Mouse (Mus musculus) liver, embryonic 12.5 days (tissue): ENCODE data around the gene Lrrc2. TPM values are rescaled to one million over a fixed set of nuclear protein-coding genes. Genes with fewer than 3 reads are reported as not detected.

Experiments
- ATAC-seq: fragments of 200-750 bp; cut with Nextera tagmentation; 2 replicates; pipeline ENCODE4 v1.8.0; 2017; ENCODE audit warnings: moderate number of reproducible peaks, mild to moderate bottlenecking, moderate library complexity
- H3K27ac ChIP-seq: fragments of 300-500 bp; sonication (generic); 2 replicates; pipeline ENCODE4 v1.5.1; 2016; ENCODE audit warnings: mild to moderate bottlenecking
- H3K27me3 ChIP-seq: fragments of 300-500 bp; sonication (generic); replicated peaks from 2 replicates; pipeline ENCODE4 v1.6.1; 2016; ENCODE audit warnings: mild to moderate bottlenecking, moderate library complexity
- H3K36me3 ChIP-seq: fragments of 300-500 bp; sonication (generic); 2 replicates; pipeline ENCODE4 v1.6.1; 2016; ENCODE audit warnings: mild to moderate bottlenecking, moderate library complexity
- H3K4me1 ChIP-seq: fragments of 300-500 bp; sonication (generic); 2 replicates; pipeline ENCODE4 v1.6.1; 2016
- H3K4me2 ChIP-seq: fragments of 300-500 bp; sonication (generic); 2 replicates; pipeline ENCODE4 v1.6.1; 2016; ENCODE audit warnings: mild to moderate bottlenecking, moderate library complexity
- H3K4me3 ChIP-seq: fragments of 300-500 bp; sonication (generic); 2 replicates; pipeline ENCODE4 v1.5.1; 2016; ENCODE audit warnings: mild to moderate bottlenecking, moderate library complexity
- H3K9ac ChIP-seq: fragments of 300-500 bp; sonication (generic); 2 replicates; pipeline ENCODE4 v1.6.1; 2016; ENCODE audit warnings: mild to moderate bottlenecking, moderate library complexity
- H3K9me3 ChIP-seq: fragments of 300-500 bp; sonication (generic); replicated peaks from 2 replicates; pipeline ENCODE4 v1.6.1; 2016; ENCODE audit warnings: mild to moderate bottlenecking, moderate library complexity
- WGBS: fragments of 180-500 bp; shearing (Covaris S2); methylation state at CpG from one replicate; pipeline ENCODE4 v1.1.7; 2016; ENCODE audit not compliant: insufficient replicate concordance; 5-methylcytosine and 5-hydroxymethylcytosine counted together
- polyA plus RNA-seq: library from polyadenylated mRNA; unstranded; fragments of >200 nt; fragmentation: Nextera tagmentation; extraction: Ambion mirVana; gene quantifications from 2 replicates; pipeline ENCODE4 v1.2.1, GENCODE M21; 2016

Gene Lrrc2
- polyA plus RNA-seq, 1 experiment from 2014 or later = 0.12 TPM

- Histone ChIP-seq H3K27me3 (no peaks in the 10 kb centered on the region; the same call in 1 of the 2 replicates), H3K9me3 (no peaks in the 10 kb centered on the region), H3K27ac (peak overlapping the region; percentile 69), H3K9ac (no peak overlapping the region), H3K4me3 (no peak overlapping the region), H3K36me3 (no peaks in the 10 kb centered on the region), H3K4me2 (no peak overlapping the region), H3K4me1 (peaks cover 14% of the 10 kb centered on the region)
- WGBS = 37% methylated on average over 3 of the region's 3 CpGs
- ATAC-seq = peak; percentile 45
Observed at GRCm38 (mm10) chr9:110993281-110993709, 42.0 kb downstream of the Lrrc2 start.

GRCm38 (mm10) chr9:110994716-110995172, 43.4 kb downstream of the Lrrc2 start:
- WGBS = 14% methylated on average over 13 of the region's 13 CpGs
- H3K27me3 ChIP-seq = no peaks in the 10 kb centered on the region; the same call in 1 of the 2 replicates
- H3K4me1 ChIP-seq = peaks cover 17% of the 10 kb centered on the region
- ATAC-seq = peak; percentile 80
- no peaks in the 10 kb centered on the region for H3K36me3 ChIP-seq
- H3K9me3 ChIP-seq = no peaks in the 10 kb centered on the region
- peak overlapping the region; percentile 46 for H3K4me3 ChIP-seq
- H3K27ac ChIP-seq = peak overlapping the region; percentile 36; the same call in 1 of the 2 replicates
- H3K4me2 ChIP-seq = peak overlapping the region; percentile 65
- H3K9ac ChIP-seq = no peak overlapping the region

DNA sequence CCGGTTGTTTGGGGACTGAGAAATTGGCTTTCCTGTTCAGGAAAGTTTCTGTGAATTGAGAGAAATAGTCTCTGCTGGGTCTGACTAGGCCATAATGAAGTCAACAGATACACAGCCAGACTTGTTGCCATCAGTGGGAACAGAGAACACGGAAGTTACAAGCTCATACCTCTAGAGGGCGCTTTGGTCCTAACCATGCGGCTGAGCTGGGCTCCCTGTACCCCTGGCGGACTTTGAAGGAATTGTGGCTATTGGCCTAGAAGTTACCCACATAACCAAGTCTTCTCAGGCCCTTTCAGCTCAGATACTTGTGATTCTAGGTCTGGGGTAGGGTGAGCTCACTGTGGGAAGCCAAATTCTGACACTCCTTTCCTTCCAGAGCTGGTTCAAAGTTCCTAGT, 45.9 kb downstream of the Lrrc2 start:
- Histone ChIP-seq H3K36me3 (no peaks in the 10 kb centered on the region), H3K4me2 (no peak overlapping the region), H3K9ac (no peak overlapping the region), H3K9me3 (no peaks in the 10 kb centered on the region), H3K4me1 (peaks cover 17% of the 10 kb centered on the region), H3K27me3 (no peaks in the 10 kb centered on the region), H3K4me3 (no peak overlapping the region), H3K27ac (no peak overlapping the region)
- ATAC-seq = peak; percentile 35; the same call in 1 of the 2 replicates
- 3% methylated on average over 5 of the region's 5 CpGs for WGBS

GRCm38 (mm10) chr9:110999056-110999455, 47.7 kb downstream of the Lrrc2 start:
- H3K9me3 ChIP-seq = no peaks in the 10 kb centered on the region
- H3K9ac ChIP-seq = no peak overlapping the region
- no peak overlapping the region for H3K4me2 ChIP-seq
- peaks cover 13% of the 10 kb centered on the region for H3K4me1 ChIP-seq
- H3K27ac ChIP-seq = no peak overlapping the region
- no peak for ATAC-seq
- no peaks in the 10 kb centered on the region for H3K27me3 ChIP-seq
- WGBS = 72% methylated on average over 2 of the region's 2 CpGs
- H3K4me3 ChIP-seq = no peak overlapping the region
- no peaks in the 10 kb centered on the region for H3K36me3 ChIP-seq

GRCm38 (mm10) chr9:110999856-111000255, 48.5 kb downstream of the Lrrc2 start:
- Histone ChIP-seq H3K4me1 (peaks cover 5% of the 10 kb centered on the region; the same call in 1 of the 2 replicates), H3K9ac (no peak overlapping the region), H3K27ac (no peak overlapping the region), H3K4me3 (no peak overlapping the region), H3K27me3 (no peaks in the 10 kb centered on the region), H3K36me3 (no peaks in the 10 kb centered on the region), H3K4me2 (no peak overlapping the region), H3K9me3 (no peaks in the 10 kb centered on the region)
- 57% methylated on average over 10 of the region's 10 CpGs for WGBS
- no peak for ATAC-seq

- Histone ChIP-seq H3K9ac (no peak overlapping the region), H3K4me1 (peaks cover 2% of the 10 kb centered on the region; the same call in 1 of the 2 replicates), H3K27ac (no peak overlapping the region), H3K27me3 (no peaks in the 10 kb centered on the region), H3K9me3 (no peaks in the 10 kb centered on the region), H3K4me3 (no peak overlapping the region), H3K36me3 (no peaks in the 10 kb centered on the region), H3K4me2 (no peak overlapping the region)
- ATAC-seq = no peak
- WGBS = 72% methylated on average over 12 of the region's 12 CpGs
Observed at GRCm38 (mm10) chr9:111001621-111002020, 50.3 kb downstream of the Lrrc2 start.

GRCm38 (mm10) chr9:111003279-111003678, 51.9 kb downstream of the Lrrc2 start:
- Histone ChIP-seq H3K36me3 (no peaks in the 10 kb centered on the region), H3K4me3 (no peak overlapping the region), H3K4me1 (peaks cover 2% of the 10 kb centered on the region; the same call in 1 of the 2 replicates), H3K9ac (no peak overlapping the region), H3K4me2 (no peak overlapping the region), H3K9me3 (no peaks in the 10 kb centered on the region), H3K27ac (no peak overlapping the region), H3K27me3 (no peaks in the 10 kb centered on the region)
- ATAC-seq = no peak
- 76% methylated on average over 9 of the region's 9 CpGs for WGBS

- Histone ChIP-seq H3K27me3 (no peaks in the 10 kb centered on the region), H3K4me1 (no peaks in the 10 kb centered on the region), H3K9ac (no peak overlapping the region), H3K36me3 (no peaks in the 10 kb centered on the region), H3K9me3 (no peaks in the 10 kb centered on the region), H3K4me3 (no peak overlapping the region), H3K27ac (no peak overlapping the region), H3K4me2 (no peak overlapping the region)
- no peak for ATAC-seq
- 66% methylated on average over 2 of the region's 2 CpGs for WGBS
Observed at GRCm38 (mm10) chr9:111006544-111006943, 55.2 kb downstream of the Lrrc2 start.

DNA sequence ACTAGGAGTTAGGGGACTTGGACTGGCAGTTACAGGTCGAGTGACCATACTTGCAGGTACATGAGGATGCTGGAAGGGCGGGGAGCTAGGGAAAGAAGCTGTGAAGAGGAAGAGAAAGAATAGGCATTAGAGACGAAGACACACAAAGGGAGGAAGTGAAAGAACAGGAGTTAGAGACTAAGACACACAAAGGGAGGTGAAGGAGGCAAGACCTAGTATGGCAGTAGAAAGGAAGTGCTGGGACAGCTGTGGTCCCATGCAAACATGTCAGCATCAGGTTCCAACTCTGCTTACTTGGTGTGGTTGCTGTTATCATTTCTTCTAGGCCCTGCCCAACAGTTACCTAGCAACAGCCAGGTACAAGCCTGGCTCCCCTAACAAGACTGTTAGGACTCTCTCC, 58.4 kb downstream of the Lrrc2 start:
- no peaks in the 10 kb centered on the region for H3K9me3 ChIP-seq
- no peaks in the 10 kb centered on the region for H3K4me1 ChIP-seq
- H3K4me3 ChIP-seq = no peak overlapping the region
- no peak overlapping the region for H3K4me2 ChIP-seq
- ATAC-seq = no peak
- no peak overlapping the region for H3K27ac ChIP-seq
- no peak overlapping the region for H3K9ac ChIP-seq
- no peaks in the 10 kb centered on the region for H3K27me3 ChIP-seq
- no peaks in the 10 kb centered on the region for H3K36me3 ChIP-seq
- 49% methylated on average over 3 of the region's 3 CpGs for WGBS

GRCm38 (mm10) chr9:111011550-111011949, 60.2 kb downstream of the Lrrc2 start:
- Histone ChIP-seq H3K27ac (no peak overlapping the region), H3K4me2 (no peak overlapping the region), H3K36me3 (no peaks in the 10 kb centered on the region), H3K9ac (no peak overlapping the region), H3K27me3 (no peaks in the 10 kb centered on the region), H3K4me1 (no peaks in the 10 kb centered on the region), H3K4me3 (no peak overlapping the region), H3K9me3 (no peaks in the 10 kb centered on the region)
- 60% methylated on average over 9 of the region's 9 CpGs for WGBS
- no peak for ATAC-seq

DNA sequence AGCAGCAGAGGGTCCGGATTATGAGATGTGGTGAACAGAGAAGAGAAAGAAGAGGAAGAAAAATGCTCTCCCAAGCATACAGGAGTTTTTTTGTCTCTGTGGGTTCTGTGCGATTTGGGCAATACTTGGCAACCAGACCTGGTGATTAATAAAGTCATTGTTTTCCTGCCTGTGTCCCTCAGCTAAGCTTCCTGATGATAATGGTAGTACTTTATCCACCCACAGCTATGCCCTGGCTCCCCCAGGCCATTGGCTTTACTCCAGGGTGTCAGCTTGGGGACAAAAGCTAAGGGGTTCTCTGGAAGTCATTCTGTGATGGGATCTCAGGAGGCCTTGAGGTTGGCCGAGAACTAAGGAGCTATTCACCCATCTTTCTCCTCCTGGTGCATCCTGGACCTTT, 60.7 kb downstream of the Lrrc2 start:
- H3K4me3 ChIP-seq = no peak overlapping the region
- H3K36me3 ChIP-seq = no peaks in the 10 kb centered on the region
- no peak overlapping the region for H3K27ac ChIP-seq
- no peak for ATAC-seq
- H3K9me3 ChIP-seq = no peaks in the 10 kb centered on the region
- H3K4me1 ChIP-seq = no peaks in the 10 kb centered on the region
- no peak overlapping the region for H3K4me2 ChIP-seq
- 60% methylated on average over 3 of the region's 3 CpGs for WGBS
- H3K27me3 ChIP-seq = no peaks in the 10 kb centered on the region
- no peak overlapping the region for H3K9ac ChIP-seq

GRCm38 (mm10) chr9:111015658-111016057, 64.3 kb downstream of the Lrrc2 start:
- WGBS = 67% methylated on average over 4 of the region's 4 CpGs
- ATAC-seq = no peak
- Histone ChIP-seq H3K9me3 (no peaks in the 10 kb centered on the region), H3K4me1 (0 out of 2 replicates have a peak, but pooled peaks cover 7% of the 10 kb centered on the region), H3K4me3 (no peak overlapping the region), H3K27me3 (no peaks in the 10 kb centered on the region), H3K27ac (no peak overlapping the region), H3K4me2 (no peak overlapping the region), H3K9ac (no peak overlapping the region), H3K36me3 (no peaks in the 10 kb centered on the region)

DNA sequence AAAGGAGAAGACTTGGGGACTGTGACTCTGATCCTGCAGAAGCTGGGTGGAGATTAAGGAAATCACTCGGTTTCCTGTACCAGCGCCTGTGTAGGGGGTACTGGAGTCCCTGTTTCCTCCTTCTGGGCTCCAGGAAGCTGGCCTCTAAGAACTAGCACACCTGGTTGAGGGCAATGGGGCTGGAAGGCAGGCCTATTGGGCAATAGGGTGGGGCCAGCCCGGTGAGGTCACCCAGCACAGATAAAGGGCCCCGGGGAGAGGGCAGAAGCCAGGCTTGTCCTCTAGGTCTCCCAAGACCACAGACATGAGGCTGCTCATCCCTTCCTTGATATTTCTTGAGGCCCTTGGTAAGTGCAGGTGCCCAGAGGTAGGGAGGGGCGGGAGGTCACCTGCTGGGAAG, 67.7 kb downstream of the Lrrc2 start, which contains the start of gene Ltf:
TSS of gene Ltf (plus strand) at position 250 of the 400 bp plus-strand sequence.
- ATAC-seq = 0 out of 2 replicates have a peak, but pooled peaks have one; percentile 37
- Histone ChIP-seq H3K27ac (no peak within 1 kb of the TSS), H3K4me1 (0 out of 2 replicates have a peak, but pooled peaks cover 11% of the 10 kb centered on the region)

More for the DNA sequence above, 67.7 kb downstream of the Lrrc2 start, which contains the start of gene Ltf:
- Histone ChIP-seq H3K9ac (no peak within 1 kb of the TSS), H3K4me3 (no peak within 1 kb of the TSS), H3K27me3 (no peaks in the 10 kb centered on the region), H3K4me2 (no peak within 1 kb of the TSS), H3K36me3 (no peaks in the 10 kb centered on the region), H3K9me3 (no peaks in the 10 kb centered on the region)
- WGBS = 32% methylated on average over 5 of the region's 5 CpGs
